Mouse (Mus musculus): ENCODE measurements around the gene Themis. TPM values are rescaled to one million over a fixed set of nuclear protein-coding genes. Genes with fewer than 3 reads are reported as not detected.

Themis gene
- total and polyA plus RNA-seq, 3 experiments: not detected

DNA sequence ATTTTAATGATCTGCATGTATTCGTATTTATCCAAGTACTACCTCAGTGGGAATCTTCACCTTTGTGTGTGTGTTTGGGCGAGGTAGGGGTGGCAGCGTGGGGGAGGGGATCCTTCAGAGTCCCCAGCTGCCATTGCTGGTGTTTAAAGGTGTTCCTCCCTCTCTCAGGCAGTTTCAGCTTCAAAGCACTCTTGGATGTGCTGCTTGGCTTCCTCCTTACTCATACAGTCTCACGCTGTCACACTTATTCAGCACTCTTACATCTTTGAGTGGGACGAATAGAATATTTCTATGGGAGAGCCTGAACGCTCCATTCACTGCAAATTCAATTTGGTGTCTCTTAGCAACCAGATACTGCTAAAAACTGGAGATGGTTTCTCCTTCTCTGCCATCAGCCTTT is 3.0 kb upstream of the Themis start:
- no peak overlapping the region for H3K4me3 ChIP-seq (ENCODE audit: control insufficient read depth in 1 of 2, insufficient read depth in 1 of 2, low read depth in 2 of 2, low read length in 2 of 2)
- H3K36me3 ChIP-seq (ENCODE audit: control insufficient read depth in 1 of 2, insufficient read depth in 2 of 2, low read length in 2 of 2): no peaks in the 10 kb centered on the region
- H3K4me1 ChIP-seq (ENCODE audit: control insufficient read depth in 1 of 2, insufficient read depth in 2 of 2, low read length in 2 of 2): no peaks in the 10 kb centered on the region
- no peak overlapping the region for H3K27ac ChIP-seq (ENCODE audit: control insufficient read depth, low read depth, low read length)
- no peak for DNase-seq (ENCODE audit: low read depth, low spot score)
- no peaks in the 10 kb centered on the region for H3K9me3 ChIP-seq (replicated peaks; ENCODE audit: insufficient read depth, low read length)
- TF ChIP-seq MEF2A (IDR thresholded peaks at IDR 0.05; ENCODE audit: extremely low read depth, insufficient replicate concordance, low read depth, low read length, poor library complexity, severe bottlenecking) (no peak), MAFK (IDR thresholded peaks at IDR 0.05; ENCODE audit: borderline replicate concordance, low read depth, low read length) (no peak), CTCF (IDR thresholded peaks at IDR 0.05 in 2 of 3, conservative IDR thresholded peaks at IDR 0.05 in 1 of 3; ENCODE audit: control insufficient read depth in 1 of 3, insufficient read depth in 1 of 3, low read depth in 2 of 3, low read length in 3 of 3, poor library complexity in 1 of 3, severe bottlenecking in 1 of 3) (no peak), CHD2 (IDR thresholded peaks at IDR 0.05; ENCODE audit: low read length) (no peak), RAD21 (IDR thresholded peaks at IDR 0.05; ENCODE audit: low read depth, low read length) (no peak), MYC (IDR thresholded peaks at IDR 0.05; ENCODE audit: low read depth, low read length) (no peak), USF2 (IDR thresholded peaks at IDR 0.05; ENCODE audit: borderline replicate concordance in 1 of 2, insufficient read depth in 1 of 2, low read depth in 1 of 2, low read length in 2 of 2) (no peak), EP300 (IDR thresholded peaks at IDR 0.05; ENCODE audit: low read depth in 1 of 2, low read length in 2 of 2) (no peak)
- no peaks in the 10 kb centered on the region for H3K27me3 ChIP-seq (ENCODE audit: control insufficient read depth in 1 of 2, insufficient read depth in 2 of 2, low read length in 2 of 2)
- no peak overlapping the region for H3K9ac ChIP-seq (ENCODE audit: control insufficient read depth, low read depth, low read length, poor library complexity, severe bottlenecking)
- H3K79me2 ChIP-seq (ENCODE audit: control insufficient read depth, insufficient read depth, low read length, poor library complexity): no peaks in the 10 kb centered on the region

DNA sequence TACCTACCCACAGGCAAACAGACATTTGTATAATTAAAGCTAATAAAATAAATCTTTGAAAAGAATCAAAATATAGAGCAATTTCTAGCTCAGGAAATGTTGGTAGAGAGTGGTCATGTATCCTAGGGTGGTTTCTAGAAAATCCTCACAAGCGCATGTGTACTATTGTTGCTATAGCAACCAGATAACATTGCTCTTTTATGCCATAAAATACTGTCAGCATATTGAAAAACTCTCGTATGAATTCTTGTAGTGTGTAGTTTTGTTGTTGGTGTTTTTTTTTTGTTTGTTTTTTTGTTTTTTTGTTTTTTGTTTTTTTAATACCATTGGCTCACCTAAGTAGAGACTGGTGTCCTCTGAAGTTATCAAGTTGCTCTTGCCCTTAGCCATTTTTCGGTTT is 5.8 kb downstream of the Themis start:
- no peaks in the 10 kb centered on the region for H3K9me3 ChIP-seq (replicated peaks; ENCODE audit: insufficient read depth, low read length)
- no peak overlapping the region for H3K9ac ChIP-seq (ENCODE audit: control insufficient read depth, low read depth, low read length, poor library complexity, severe bottlenecking)
- no peak overlapping the region for H3K27ac ChIP-seq (ENCODE audit: control insufficient read depth, low read depth, low read length)
- no peak for TF ChIP-seq POLR2AphosphoS5 (IDR thresholded peaks at IDR 0.05; ENCODE audit: borderline replicate concordance, low read depth, low read length)
- no peak for TF ChIP-seq POLR2A (IDR thresholded peaks at IDR 0.05; ENCODE audit: control insufficient read depth in 1 of 2, insufficient read depth in 1 of 2, low read depth in 1 of 2, low read length in 2 of 2, poor library complexity in 1 of 2)
- no peak for TF ChIP-seq ETS1 (IDR thresholded peaks at IDR 0.05; ENCODE audit: low read depth, low read length)
- TF ChIP-seq CHD2 (IDR thresholded peaks at IDR 0.05; ENCODE audit: low read length): no peak
- TF ChIP-seq E2F4 (IDR thresholded peaks at IDR 0.05; ENCODE audit: borderline replicate concordance, low read depth, low read length): no peak
- no peak for TF ChIP-seq TCF12 (IDR thresholded peaks at IDR 0.05; ENCODE audit: low read depth, low read length)
- H3K4me1 ChIP-seq (ENCODE audit: control insufficient read depth in 1 of 2, insufficient read depth in 2 of 2, low read length in 2 of 2): no peaks in the 10 kb centered on the region
- no peaks in the 10 kb centered on the region for H3K27me3 ChIP-seq (ENCODE audit: control insufficient read depth in 1 of 2, insufficient read depth in 2 of 2, low read length in 2 of 2)
- no peaks in the 10 kb centered on the region for H3K36me3 ChIP-seq (ENCODE audit: control insufficient read depth in 1 of 2, insufficient read depth in 2 of 2, low read length in 2 of 2)
- no peak overlapping the region for H3K4me3 ChIP-seq (ENCODE audit: control insufficient read depth in 1 of 2, insufficient read depth in 1 of 2, low read depth in 2 of 2, low read length in 2 of 2)
- no peak for DNase-seq (ENCODE audit: low read depth, low spot score)
- H3K79me2 ChIP-seq (ENCODE audit: control insufficient read depth, insufficient read depth, low read length, poor library complexity): no peaks in the 10 kb centered on the region

DNA sequence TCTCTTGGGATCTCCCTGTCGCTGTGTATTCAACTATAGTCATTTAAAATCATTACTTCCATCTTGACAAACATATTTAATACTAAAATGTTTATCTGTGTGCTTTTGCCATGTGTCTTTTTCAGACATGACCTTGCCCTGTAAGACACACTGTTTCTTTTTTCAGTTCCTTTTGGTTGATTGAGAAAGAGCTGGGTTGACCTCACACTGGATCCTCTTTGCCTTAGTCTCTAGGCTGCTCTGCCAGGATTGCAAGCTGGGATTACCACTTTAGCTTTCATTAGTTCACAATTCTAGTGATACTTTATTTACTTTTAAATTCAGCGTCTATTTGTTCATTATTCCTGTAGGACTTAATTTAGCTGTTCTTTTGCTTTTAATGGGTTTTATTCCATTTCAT is 7.2 kb downstream of the Themis start:
- TF ChIP-seq HCFC1 (IDR thresholded peaks at IDR 0.05; ENCODE audit: low read depth, low read length) (no peak), TBP (IDR thresholded peaks at IDR 0.05; ENCODE audit: low read depth, low read length) (no peak), MYB (IDR thresholded peaks at IDR 0.05; ENCODE audit: low read depth, low read length) (no peak), ZC3H11A (IDR thresholded peaks at IDR 0.05; ENCODE audit: low read depth, low read length) (no peak), USF1 (IDR thresholded peaks at IDR 0.05; ENCODE audit: low read depth, low read length) (no peak), GABPA (IDR thresholded peaks at IDR 0.05; ENCODE audit: low read depth, low read length) (no peak), POLR2A (IDR thresholded peaks at IDR 0.05; ENCODE audit: control insufficient read depth in 1 of 2, insufficient read depth in 1 of 2, low read depth in 1 of 2, low read length in 2 of 2, poor library complexity in 1 of 2) (no peak), JUND (IDR thresholded peaks at IDR 0.05; ENCODE audit: low read depth, low read length) (no peak), GATA1 (IDR thresholded peaks at IDR 0.05; ENCODE audit: low read depth, low read length) (no peak), KAT2A (conservative IDR thresholded peaks at IDR 0.05; ENCODE audit: low read depth, low read length) (no peak), ELF1 (IDR thresholded peaks at IDR 0.05; ENCODE audit: low read depth, low read length) (no peak), CTCF (IDR thresholded peaks at IDR 0.05 in 2 of 3, conservative IDR thresholded peaks at IDR 0.05 in 1 of 3; ENCODE audit: control insufficient read depth in 1 of 3, insufficient read depth in 1 of 3, low read depth in 2 of 3, low read length in 3 of 3, poor library complexity in 1 of 3, severe bottlenecking in 1 of 3) (no peak), POLR2AphosphoS2 (IDR thresholded peaks at IDR 0.05; ENCODE audit: low read length) (no peak), CHD2 (IDR thresholded peaks at IDR 0.05; ENCODE audit: low read length) (no peak), POLR2AphosphoS5 (IDR thresholded peaks at IDR 0.05; ENCODE audit: borderline replicate concordance, low read depth, low read length) (no peak)
- Histone ChIP-seq H3K9ac (ENCODE audit: control insufficient read depth, low read depth, low read length, poor library complexity, severe bottlenecking) (no peak overlapping the region), H3K27ac (ENCODE audit: control insufficient read depth, low read depth, low read length) (no peak overlapping the region), H3K4me1 (ENCODE audit: control insufficient read depth in 1 of 2, insufficient read depth in 2 of 2, low read length in 2 of 2) (no peaks in the 10 kb centered on the region), H3K9me3 (replicated peaks; ENCODE audit: insufficient read depth, low read length) (no peaks in the 10 kb centered on the region), H3K27me3 (ENCODE audit: control insufficient read depth in 1 of 2, insufficient read depth in 2 of 2, low read length in 2 of 2) (no peaks in the 10 kb centered on the region), H3K79me2 (ENCODE audit: control insufficient read depth, insufficient read depth, low read length, poor library complexity) (no peaks in the 10 kb centered on the region), H3K36me3 (ENCODE audit: control insufficient read depth in 1 of 2, insufficient read depth in 2 of 2, low read length in 2 of 2) (no peaks in the 10 kb centered on the region), H3K4me3 (ENCODE audit: control insufficient read depth in 1 of 2, insufficient read depth in 1 of 2, low read depth in 2 of 2, low read length in 2 of 2) (no peak overlapping the region)
- no peak for DNase-seq (ENCODE audit: low read depth, low spot score)

Data from MEL (cell line).